Mouse (Mus musculus) thymus, postnatal 25 days (tissue): ENCODE data around the gene Hist1h1a.
"Not testable (repeated sequence)": the region's sequence is repeated elsewhere in the genome, so short reads cannot be mapped to it uniquely, and the experiment has no call there.

Source experiments
- DNase-seq: peaks from one replicate; pipeline ENCODE4 v3.0.0; 2022

Hist1h1a gene

DNA sequence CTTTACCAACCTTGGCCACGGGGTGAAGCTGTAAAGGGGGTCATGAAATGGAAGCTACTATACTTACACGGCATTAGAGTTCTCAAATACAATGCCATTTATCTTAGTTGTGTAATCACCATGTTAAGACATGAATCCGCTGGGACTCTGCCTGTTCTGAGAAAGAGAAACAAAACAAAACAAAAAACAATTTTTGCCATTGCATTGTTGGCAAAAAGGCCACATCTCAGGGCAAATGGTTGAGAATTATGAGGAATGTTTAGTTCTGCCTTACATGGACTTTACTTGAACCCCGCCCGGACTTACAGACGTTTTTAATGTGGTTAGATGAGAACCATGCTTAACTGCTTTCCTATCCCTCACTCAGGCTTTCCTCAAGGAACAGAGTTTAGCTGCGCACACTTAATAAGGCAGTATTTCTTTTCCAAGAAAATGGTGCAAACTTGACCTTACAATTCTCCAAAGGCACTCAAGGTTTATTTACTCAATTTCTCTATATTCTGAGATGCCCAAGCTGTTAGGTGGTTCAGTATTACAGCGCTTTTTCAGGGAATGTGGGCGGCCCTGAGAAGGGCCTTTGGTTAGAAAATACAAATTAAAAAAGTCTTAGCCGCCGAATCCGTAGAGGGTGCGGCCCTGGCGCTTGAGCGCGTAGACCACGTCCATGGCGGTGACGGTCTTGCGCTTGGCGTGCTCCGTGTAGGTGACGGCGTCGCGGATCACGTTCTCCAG lies 3.1 kb upstream of the Hist1h1a start:
- DNase-seq: peak; percentile 56

DNA sequence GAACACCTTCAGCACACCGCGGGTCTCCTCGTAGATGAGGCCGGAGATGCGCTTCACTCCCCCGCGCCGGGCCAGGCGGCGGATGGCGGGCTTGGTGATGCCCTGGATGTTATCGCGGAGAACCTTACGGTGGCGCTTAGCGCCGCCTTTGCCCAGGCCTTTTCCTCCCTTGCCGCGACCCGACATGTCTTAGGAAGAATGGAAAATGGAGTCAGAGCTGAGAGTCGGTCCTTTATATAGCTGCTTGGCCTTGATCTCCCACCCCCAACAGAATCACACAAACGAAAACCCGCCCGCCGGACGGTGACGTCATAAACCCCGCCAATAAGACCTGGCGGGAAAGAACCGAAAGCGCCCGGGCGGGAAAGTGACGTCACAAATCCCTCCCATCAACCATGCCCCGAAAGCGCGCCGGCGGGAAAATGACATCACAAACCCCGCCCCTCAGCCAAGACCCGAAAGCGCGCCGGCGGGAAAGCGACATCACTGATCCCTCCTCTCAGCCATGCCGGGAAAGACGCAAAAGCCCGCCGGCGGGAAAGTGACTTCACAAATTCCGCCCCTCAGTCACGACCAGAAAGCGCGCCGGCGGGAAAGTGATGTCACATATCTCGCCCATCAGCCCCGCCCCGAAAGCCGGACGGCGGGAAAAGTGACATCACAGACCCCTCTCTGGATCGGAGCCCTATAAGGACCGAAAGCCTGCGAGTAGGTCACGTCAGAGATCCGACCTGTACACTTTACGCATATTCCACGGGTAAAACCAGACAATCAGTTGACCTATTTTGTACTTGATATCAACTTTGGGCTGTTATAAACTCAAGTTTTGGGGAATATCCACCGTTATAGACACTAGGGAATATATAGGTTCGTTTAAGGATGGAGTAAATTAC lies 2.2 kb upstream of the Hist1h1a start, which contains the start of gene Hist1h4a:
Gene Hist1h4a (minus strand): TSS at position 259 of the 893 bp plus-strand sequence.
- DNase-seq: peak; percentile 98

DNA sequence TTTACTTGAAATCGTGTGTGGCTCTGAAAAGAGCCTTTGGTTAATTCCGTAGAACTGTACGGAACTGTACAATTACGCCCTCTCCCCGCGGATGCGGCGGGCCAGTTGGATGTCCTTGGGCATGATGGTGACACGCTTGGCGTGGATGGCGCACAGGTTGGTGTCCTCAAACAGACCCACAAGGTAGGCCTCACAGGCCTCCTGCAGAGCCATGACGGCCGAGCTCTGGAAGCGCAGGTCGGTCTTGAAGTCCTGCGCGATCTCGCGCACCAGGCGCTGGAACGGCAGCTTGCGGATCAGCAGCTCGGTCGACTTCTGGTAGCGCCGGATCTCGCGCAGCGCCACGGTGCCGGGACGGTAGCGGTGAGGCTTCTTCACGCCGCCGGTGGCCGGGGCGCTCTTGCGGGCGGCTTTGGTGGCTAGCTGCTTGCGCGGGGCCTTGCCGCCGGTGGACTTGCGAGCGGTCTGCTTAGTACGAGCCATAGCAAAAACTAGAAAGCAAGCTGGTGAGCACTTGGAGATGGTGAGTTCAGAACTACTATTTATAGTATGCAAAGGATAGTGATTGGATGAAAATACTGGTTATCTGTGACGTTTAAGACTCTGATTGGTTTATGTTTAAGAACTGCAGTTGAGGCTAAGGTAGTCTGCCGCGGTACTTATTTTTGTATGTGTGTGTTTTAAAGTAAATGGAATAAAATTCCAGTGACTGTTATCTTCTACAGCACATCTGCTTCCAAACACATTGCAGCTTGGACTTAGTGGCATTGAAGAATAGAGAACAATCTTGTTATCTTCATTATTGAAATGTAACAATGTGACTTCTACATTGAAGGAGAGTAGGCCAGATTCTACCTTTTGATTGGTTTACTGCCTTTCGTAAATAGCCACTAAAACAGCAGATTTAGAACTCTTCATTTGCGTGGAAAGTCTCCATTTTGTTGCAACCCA lies 1.3 kb upstream of the Hist1h1a start, which contains the start of gene Hist1h3a:
Gene Hist1h3a (minus strand): TSS at position 516 of the 951 bp plus-strand sequence.
- peak; percentile 75 for DNase-seq

DNA sequence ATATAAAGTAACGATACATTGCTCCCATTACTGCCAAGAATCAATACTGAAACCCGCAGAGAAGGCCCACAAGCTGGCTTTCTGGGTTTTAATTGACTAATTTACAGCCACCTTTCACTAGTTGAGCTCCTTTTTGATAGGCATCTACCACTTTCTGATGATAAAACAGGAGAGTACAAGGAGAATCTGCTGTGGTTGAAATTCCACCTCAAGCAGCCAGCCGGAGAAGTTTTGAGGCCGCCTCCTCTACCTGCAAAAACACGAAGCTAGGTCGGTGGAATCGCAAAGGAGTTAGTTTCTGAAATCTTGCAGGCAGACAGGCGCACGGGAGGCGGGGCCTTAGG lies 252 bp upstream of the Hist1h1a start:
- DNase-seq: no peak

DNA sequence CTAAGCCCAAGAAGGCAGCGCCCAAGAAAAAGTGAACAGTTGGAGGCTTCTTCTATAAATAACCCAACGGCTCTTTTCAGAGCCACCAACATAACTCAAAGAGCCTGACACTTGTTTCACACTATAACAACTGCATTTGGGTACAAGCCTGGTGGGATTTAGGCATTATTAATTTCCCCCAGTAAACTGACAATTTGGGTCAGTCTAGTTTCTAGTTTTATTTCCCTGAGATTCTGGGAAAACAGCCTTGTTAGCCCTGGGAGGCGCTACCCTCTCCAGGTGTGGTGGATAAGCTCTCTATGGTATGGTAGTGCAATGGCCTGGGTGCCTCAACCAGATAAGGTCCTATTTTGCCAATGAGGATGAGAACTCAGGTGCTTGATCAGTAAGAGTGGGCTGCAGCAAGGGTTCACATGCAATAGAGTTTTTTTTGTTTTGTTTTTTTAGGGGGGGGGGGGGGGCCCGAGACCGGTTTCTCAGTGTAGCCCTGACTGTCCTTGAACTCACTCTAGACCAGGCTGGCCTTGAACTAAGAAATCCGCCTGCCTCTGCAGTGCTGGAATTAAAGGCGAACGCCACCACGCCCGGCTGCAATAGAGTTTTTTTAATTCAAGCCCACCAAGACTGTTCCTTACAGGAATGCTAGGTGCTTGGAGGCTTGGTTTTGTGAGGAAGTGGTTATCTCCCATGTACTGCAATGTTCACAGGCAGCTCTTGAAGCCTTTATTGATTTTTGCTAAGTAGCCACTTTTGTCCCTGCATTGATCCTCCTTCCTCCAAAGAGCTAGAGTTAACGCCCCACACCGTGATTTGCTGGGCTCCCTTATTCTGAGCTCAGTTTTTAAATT lies 1.1 kb downstream of the Hist1h1a start:
- DNase-seq: no peak

DNA sequence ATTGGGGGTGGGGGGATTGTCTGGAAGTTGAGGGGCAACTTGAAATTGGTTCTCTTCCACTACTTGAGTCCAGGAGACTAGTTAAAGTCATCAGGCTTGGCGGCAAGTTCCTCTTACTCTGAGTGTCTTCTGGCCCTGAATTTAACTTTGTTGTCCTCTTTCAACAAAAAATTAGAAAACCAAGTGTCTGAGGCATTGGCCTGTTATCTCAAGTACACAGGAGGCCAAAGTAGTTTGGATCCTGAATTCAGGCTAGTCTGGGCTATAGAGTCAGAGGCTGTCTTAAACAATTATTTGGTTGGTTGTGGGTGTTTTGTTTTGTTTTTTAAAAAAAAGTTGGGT lies 1.7 kb downstream of the Hist1h1a start:
- no peak for DNase-seq

DNA sequence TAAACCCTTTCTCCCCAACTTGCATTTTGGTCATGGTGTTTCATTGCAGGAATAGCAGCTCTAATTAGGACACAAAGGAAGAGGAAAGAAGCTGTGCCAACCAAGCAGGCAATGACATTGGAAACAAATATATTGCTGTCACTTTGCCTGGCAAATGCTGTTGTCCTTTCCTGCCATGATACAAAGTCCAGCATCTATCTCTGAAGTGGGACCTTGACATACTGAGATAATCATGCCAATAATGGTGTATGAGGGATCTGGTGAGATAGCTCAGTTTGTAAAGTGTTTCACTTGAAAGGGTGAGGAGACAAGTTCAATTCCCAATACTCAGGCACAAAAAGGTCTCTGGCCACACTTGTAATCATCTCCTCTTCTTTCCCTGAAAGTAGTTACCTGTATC lies 3.3 kb downstream of the Hist1h1a start:
- no peak for DNase-seq

DNA sequence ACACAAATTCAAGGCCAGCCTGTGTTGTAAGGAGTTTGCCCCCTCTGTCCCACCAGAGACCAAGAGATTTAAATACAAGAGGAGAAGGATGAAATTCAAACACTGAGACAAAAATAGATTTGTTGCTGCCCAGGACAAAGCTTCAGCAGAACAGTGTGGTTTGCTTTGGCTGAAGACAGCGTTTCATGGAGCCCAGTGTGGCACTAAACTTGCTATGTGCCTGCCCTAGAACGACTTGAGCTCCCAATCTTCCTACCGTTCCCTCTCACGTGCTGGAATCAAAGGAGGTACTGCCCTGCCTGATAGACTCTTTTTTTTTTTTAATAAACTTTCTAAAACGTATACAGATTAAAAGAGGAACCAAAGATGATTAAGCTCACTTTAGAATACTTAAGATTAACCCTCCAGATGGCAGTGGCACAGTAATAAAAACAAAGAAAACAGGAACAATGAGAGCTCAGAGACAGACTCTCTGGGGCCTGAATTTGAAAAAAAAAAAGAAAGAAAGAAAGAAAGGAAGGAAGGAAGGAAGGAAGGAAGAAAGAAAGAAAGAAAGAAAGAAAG lies 5.5 kb downstream of the Hist1h1a start:
- no peak for DNase-seq

DNA sequence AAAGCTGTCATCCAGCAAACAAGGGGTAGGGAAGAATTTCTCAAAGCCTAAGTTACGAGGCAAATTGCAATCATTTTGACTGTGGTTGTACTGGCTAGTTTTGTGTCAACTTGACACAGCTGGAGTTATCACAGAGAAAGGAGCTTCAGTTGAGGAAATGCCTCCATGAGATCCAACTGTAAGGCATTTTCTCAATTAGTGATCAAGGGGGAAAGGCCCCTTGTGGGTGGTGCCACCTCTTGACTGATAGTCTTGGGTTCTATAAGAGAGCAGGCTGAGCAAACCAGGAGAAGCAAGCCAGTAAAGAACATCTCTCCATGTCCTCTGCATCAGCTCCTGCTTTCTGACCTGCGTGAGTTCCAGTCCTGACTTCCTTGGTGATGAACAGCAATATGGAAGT lies 6.1 kb downstream of the Hist1h1a start, which contains the start of gene Trim38:
Gene Trim38 (plus strand): TSS at position 301 of the 400 bp plus-strand sequence.
- not testable (repeated sequence) for DNase-seq

DNA sequence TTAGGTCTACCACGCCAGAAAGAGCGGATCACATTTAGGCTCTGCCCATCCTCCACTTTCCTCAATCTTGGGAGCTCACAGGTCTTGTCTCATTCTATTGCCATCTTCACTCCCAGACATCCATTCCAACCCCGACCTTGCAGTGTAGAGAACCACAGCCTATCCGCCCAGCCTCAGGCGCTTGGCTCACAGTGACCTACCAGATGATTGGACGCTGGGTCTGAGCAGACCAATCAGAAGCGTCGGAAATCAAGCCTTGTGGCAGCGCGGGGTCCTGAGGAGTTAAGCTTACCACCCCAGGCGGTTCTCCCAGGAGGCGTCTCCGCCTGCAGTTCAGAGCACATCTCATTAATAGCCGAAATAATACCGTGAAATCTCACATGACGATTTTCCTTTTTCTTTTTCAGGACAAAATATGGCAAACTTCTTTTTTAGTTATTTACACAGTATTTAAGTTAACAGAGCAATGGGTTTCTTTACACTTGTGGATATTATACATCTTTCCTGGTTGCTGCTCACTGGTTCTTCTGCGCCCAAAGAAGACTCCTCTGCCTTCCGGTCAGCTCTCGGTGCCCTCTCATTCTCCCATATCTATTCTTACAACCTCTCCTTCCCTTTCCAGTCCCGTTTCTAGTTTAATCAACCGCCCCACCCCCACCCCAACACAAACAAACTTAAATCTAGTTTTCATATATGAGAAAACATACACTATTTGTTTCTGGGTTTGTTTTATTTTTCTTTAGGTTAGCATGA lies 9.3 kb downstream of the Hist1h1a start:
- no peak for DNase-seq

DNA sequence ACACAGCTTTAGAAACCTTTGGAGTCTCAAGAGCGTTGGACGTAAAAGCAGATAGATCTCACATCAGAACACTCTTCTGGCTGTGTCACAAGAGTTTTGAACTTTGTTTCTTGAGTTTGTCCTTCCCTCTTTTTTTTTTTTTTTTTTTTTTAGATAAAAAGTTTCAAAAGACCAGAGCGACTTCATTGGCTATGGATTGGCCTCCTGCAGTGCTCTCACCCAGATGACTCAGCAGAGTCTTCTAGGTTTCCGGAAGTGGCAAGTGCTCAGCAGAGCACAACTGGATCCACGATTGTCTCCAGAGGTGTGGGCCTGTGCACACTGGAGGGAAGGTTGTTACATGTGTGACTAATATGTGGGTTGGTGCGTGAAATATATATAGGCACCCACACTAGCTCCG lies 14.9 kb downstream of the Hist1h1a start:
- DNase-seq: no peak

DNA sequence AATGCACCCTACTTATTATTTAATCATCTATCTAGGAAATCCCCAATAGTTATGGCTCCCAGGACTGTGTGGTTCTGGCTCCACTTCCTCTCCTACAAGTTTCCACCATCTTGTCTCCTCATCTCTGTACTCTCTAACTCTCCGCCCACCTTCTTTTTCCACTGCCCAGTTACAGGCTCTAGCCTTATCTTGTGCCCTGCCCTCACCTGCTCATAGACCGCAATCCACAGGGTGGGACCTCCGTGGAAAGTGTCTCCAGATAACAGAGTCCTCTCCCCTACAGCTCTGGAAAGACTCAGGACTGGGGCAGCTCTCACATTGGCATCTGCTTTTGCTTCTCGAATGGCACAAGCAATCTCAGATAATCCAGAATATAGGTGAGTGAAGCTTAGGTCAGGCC lies 15.6 kb downstream of the Hist1h1a start:
- DNase-seq: no peak

DNA sequence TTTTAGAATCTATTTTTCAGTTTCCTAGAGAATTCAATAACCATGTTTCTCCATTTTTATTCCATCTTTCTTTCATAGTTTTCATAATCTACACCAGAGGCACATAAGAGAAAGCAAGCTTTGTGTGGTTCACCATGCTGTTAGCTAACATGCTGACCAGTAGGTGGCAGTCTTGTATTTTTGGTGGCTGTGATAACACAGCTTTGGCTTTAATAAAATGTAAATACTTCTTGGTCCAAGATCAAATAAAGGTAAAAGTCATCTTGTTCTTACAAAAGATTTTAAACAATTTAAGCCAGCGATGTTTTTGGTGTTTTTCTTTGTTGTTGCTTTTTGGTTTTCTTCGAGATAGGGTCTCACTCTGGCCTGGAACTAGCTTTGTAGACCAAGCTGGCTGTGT lies 29.1 kb downstream of the Hist1h1a start:
- peak; percentile 41 for DNase-seq

DNA sequence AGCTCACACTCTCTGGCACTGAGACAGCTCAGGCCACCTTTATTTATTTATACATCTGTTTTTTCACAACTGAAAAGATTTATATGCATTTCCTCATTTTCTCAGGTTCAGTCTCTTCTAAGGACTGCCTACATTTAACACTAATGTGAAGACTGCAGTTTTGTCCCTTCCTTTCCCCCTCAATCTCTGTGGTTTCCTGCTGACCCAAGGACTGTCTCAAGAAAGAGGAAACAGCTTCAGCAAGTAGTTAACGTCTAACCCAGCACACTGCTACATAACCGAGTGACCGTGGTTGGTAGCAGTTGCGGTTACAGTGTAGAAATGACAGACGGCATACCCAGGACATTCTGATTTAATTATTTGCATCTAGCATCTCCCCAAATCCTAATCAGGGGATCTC lies 35.9 kb downstream of the Hist1h1a start:
- no peak for DNase-seq

DNA sequence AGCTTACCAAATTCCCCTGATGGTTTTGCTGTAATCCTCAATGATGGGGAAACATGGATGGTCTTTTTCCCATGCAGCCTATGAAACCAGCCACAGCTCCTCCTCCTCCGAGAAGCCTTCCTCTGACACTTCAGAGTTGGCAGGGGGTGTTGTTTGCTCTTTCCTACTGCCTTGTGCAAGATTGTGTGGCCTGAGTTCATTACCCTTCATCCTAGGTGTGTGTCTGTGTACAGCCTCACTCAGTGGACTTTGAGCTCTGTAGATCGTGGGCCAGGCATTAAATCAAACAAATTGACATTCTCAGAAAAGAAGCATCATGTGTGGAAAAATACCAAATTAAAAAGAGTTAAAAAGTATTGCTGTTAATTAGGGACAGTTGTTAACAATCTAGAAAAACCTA lies 41.1 kb downstream of the Hist1h1a start:
- no peak for DNase-seq

DNA sequence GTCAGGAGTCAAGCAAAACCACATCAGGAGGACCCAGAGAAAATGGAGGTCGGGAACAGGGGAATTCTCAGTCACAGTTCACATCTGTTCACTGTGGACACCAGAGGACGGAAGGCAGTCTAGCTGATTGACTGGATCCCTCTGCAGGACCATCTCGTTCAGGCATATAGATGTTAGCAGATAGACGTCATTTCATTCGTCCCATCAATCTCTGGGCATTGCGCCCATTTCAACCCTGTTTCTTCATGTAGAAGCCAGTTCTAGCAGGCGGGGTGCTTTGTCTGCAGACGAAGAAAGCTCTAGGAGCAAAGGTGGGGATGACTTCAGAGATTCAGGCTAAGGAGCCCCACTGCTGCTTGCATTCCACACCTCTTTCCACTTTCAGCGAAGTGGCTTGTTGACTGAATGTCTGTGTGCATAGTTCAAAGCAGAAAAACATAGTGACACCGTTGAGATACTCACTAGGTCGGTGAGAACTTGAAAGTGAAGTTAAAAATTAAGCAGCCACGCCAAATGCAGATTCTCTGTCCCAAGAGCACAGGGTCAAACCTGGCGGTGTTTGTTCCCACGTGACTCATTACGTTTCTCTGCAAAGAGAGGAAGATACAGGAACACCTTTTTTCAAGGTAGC lies 43.1 kb downstream of the Hist1h1a start, which contains the start of gene Slc17a2:
Gene Slc17a2 (plus strand): TSS at position 572 of the 631 bp plus-strand sequence.
- DNase-seq: no peak
